Mouse (Mus musculus): ENCODE measurements around the gene Arhgef19. TPM values are rescaled to one million over a fixed set of nuclear protein-coding genes. Genes with fewer than 3 reads are reported as not detected.

The Arhgef19 gene
- total and polyA plus RNA-seq, 3 experiments: 0.78 TPM; not detected in 2

GRCm38 (mm10) chr4:141197686-141198035 is 41.6 kb upstream of the Arhgef19 start:
- peak; percentile 16 for DNase-seq (ENCODE audit: low read depth, low spot score)
- Histone ChIP-seq H3K4me1 (ENCODE audit: control insufficient read depth in 1 of 2, insufficient read depth in 2 of 2, low read length in 2 of 2) (no peaks in the 10 kb centered on the region), H3K27me3 (ENCODE audit: control insufficient read depth in 1 of 2, insufficient read depth in 2 of 2, low read length in 2 of 2) (no peaks in the 10 kb centered on the region), H3K9me3 (replicated peaks; ENCODE audit: insufficient read depth, low read length) (no peaks in the 10 kb centered on the region), H3K79me2 (ENCODE audit: control insufficient read depth, insufficient read depth, low read length, poor library complexity) (no peaks in the 10 kb centered on the region), H3K27ac (ENCODE audit: control insufficient read depth, low read depth, low read length) (no peak overlapping the region), H3K36me3 (ENCODE audit: control insufficient read depth in 1 of 2, insufficient read depth in 2 of 2, low read length in 2 of 2) (peaks cover 0 to 11% of the 10 kb centered on the region in 2 experiments; a peak in 2 of 4 replicates), H3K4me3 (ENCODE audit: control insufficient read depth in 1 of 2, insufficient read depth in 1 of 2, low read depth in 2 of 2, low read length in 2 of 2) (no peak overlapping the region), H3K9ac (ENCODE audit: control insufficient read depth, low read depth, low read length, poor library complexity, severe bottlenecking) (no peak overlapping the region)
- TF ChIP-seq POLR2A (IDR thresholded peaks at IDR 0.05; ENCODE audit: control insufficient read depth in 1 of 2, insufficient read depth in 1 of 2, low read depth in 1 of 2, low read length in 2 of 2, poor library complexity in 1 of 2) (no peak), CTCF (IDR thresholded peaks at IDR 0.05 in 2 of 3, conservative IDR thresholded peaks at IDR 0.05 in 1 of 3; ENCODE audit: control insufficient read depth in 1 of 3, insufficient read depth in 1 of 3, low read depth in 2 of 3, low read length in 3 of 3, poor library complexity in 1 of 3, severe bottlenecking in 1 of 3) (peak in 1 of 3 experiments; percentile 16; a peak in 1 of 6 replicates)

- H3K36me3 ChIP-seq (ENCODE audit: control insufficient read depth in 1 of 2, insufficient read depth in 2 of 2, low read length in 2 of 2): peaks cover 0 to 11% of the 10 kb centered on the region in 2 experiments; a peak in 2 of 4 replicates
Observed at GRCm38 (mm10) chr4:141200906-141201305, 38.4 kb upstream of the Arhgef19 start.

GRCm38 (mm10) chr4:141202192-141202591 is 37.1 kb upstream of the Arhgef19 start:
- H3K79me2 ChIP-seq (ENCODE audit: control insufficient read depth, insufficient read depth, low read length, poor library complexity): no peaks in the 10 kb centered on the region
- no peak overlapping the region for H3K27ac ChIP-seq (ENCODE audit: control insufficient read depth, low read depth, low read length)
- no peak overlapping the region for H3K9ac ChIP-seq (ENCODE audit: control insufficient read depth, low read depth, low read length, poor library complexity, severe bottlenecking)
- H3K4me3 ChIP-seq (ENCODE audit: control insufficient read depth in 1 of 2, insufficient read depth in 1 of 2, low read depth in 2 of 2, low read length in 2 of 2): no peak overlapping the region
- no peak for DNase-seq (ENCODE audit: low read depth, low spot score)
- no peaks in the 10 kb centered on the region for H3K4me1 ChIP-seq (ENCODE audit: control insufficient read depth in 1 of 2, insufficient read depth in 2 of 2, low read length in 2 of 2)
- H3K27me3 ChIP-seq (ENCODE audit: control insufficient read depth in 1 of 2, insufficient read depth in 2 of 2, low read length in 2 of 2): no peaks in the 10 kb centered on the region
- H3K36me3 ChIP-seq (ENCODE audit: control insufficient read depth in 1 of 2, insufficient read depth in 2 of 2, low read length in 2 of 2): peaks cover 0 to 6% of the 10 kb centered on the region in 2 experiments; a peak in 1 of 4 replicates
- TF ChIP-seq GATA1 (IDR thresholded peaks at IDR 0.05; ENCODE audit: low read depth, low read length) (peak; percentile 22; the same call in 1 of the 2 replicates), POLR2AphosphoS2 (IDR thresholded peaks at IDR 0.05; ENCODE audit: low read length) (no peak), MYB (IDR thresholded peaks at IDR 0.05; ENCODE audit: low read depth, low read length) (no peak), USF2 (IDR thresholded peaks at IDR 0.05; ENCODE audit: borderline replicate concordance in 1 of 2, insufficient read depth in 1 of 2, low read depth in 1 of 2, low read length in 2 of 2) (no peak), MAZ (IDR thresholded peaks at IDR 0.05; ENCODE audit: low read depth, low read length) (no peak), ELF1 (IDR thresholded peaks at IDR 0.05; ENCODE audit: low read depth, low read length) (no peak), HCFC1 (IDR thresholded peaks at IDR 0.05; ENCODE audit: low read depth, low read length) (no peak)
- no peaks in the 10 kb centered on the region for H3K9me3 ChIP-seq (replicated peaks; ENCODE audit: insufficient read depth, low read length)

More at GRCm38 (mm10) chr4:141200906-141201305, 38.4 kb upstream of the Arhgef19 start:
- H3K79me2 ChIP-seq (ENCODE audit: control insufficient read depth, insufficient read depth, low read length, poor library complexity): no peaks in the 10 kb centered on the region
- H3K27me3 ChIP-seq (ENCODE audit: control insufficient read depth in 1 of 2, insufficient read depth in 2 of 2, low read length in 2 of 2): no peaks in the 10 kb centered on the region
- no peaks in the 10 kb centered on the region for H3K9me3 ChIP-seq (replicated peaks; ENCODE audit: insufficient read depth, low read length)
- no peak overlapping the region for H3K9ac ChIP-seq (ENCODE audit: control insufficient read depth, low read depth, low read length, poor library complexity, severe bottlenecking)
- no peak overlapping the region for H3K4me3 ChIP-seq (ENCODE audit: control insufficient read depth in 1 of 2, insufficient read depth in 1 of 2, low read depth in 2 of 2, low read length in 2 of 2)
- no peak for DNase-seq (ENCODE audit: low read depth, low spot score)
- TF ChIP-seq USF2 (IDR thresholded peaks at IDR 0.05; ENCODE audit: borderline replicate concordance in 1 of 2, insufficient read depth in 1 of 2, low read depth in 1 of 2, low read length in 2 of 2): no peak
- TF ChIP-seq MYC (IDR thresholded peaks at IDR 0.05; ENCODE audit: low read depth, low read length): no peak
- no peak for TF ChIP-seq POLR2A (IDR thresholded peaks at IDR 0.05; ENCODE audit: control insufficient read depth in 1 of 2, insufficient read depth in 1 of 2, low read depth in 1 of 2, low read length in 2 of 2, poor library complexity in 1 of 2)
- no peak for TF ChIP-seq KAT2A (conservative IDR thresholded peaks at IDR 0.05; ENCODE audit: low read depth, low read length)
- TF ChIP-seq CTCF (IDR thresholded peaks at IDR 0.05 in 2 of 3, conservative IDR thresholded peaks at IDR 0.05 in 1 of 3; ENCODE audit: control insufficient read depth in 1 of 3, insufficient read depth in 1 of 3, low read depth in 2 of 3, low read length in 3 of 3, poor library complexity in 1 of 3, severe bottlenecking in 1 of 3): no peak
- no peak for TF ChIP-seq ZMIZ1 (IDR thresholded peaks at IDR 0.05; ENCODE audit: low read depth, low read length)
- no peak for TF ChIP-seq RAD21 (IDR thresholded peaks at IDR 0.05; ENCODE audit: low read depth, low read length)
- TF ChIP-seq MAZ (IDR thresholded peaks at IDR 0.05; ENCODE audit: low read depth, low read length): no peak
- TF ChIP-seq SMC3 (IDR thresholded peaks at IDR 0.05; ENCODE audit: low read depth, low read length): no peak
- TF ChIP-seq TBP (IDR thresholded peaks at IDR 0.05; ENCODE audit: low read depth, low read length): no peak
- no peak for TF ChIP-seq CHD1 (IDR thresholded peaks at IDR 0.05; ENCODE audit: low read depth, low read length)
- no peak for TF ChIP-seq MXI1 (IDR thresholded peaks at IDR 0.05; ENCODE audit: low read depth, low read length)
- no peak for TF ChIP-seq GABPA (IDR thresholded peaks at IDR 0.05; ENCODE audit: low read depth, low read length)
- TF ChIP-seq ZKSCAN1 (IDR thresholded peaks at IDR 0.05; ENCODE audit: low read depth, low read length): no peak
- TF ChIP-seq TCF12 (IDR thresholded peaks at IDR 0.05; ENCODE audit: low read depth, low read length): no peak
- no peak for TF ChIP-seq MYB (IDR thresholded peaks at IDR 0.05; ENCODE audit: low read depth, low read length)
- no peak overlapping the region for H3K27ac ChIP-seq (ENCODE audit: control insufficient read depth, low read depth, low read length)
- no peaks in the 10 kb centered on the region for H3K4me1 ChIP-seq (ENCODE audit: control insufficient read depth in 1 of 2, insufficient read depth in 2 of 2, low read length in 2 of 2)
